Mouse (Mus musculus) lung, adult 18-20 months (tissue): Measurements from ENCODE around the gene Zbtb17.

Experiments used
- DNase-seq, 2 experiments: peaks; one replicate each; pipeline ENCODE4 v3.0.0; 2022; ENCODE audit warnings: mixed read lengths in 2 of 2

Zbtb17 gene

GRCm38 (mm10) chr4:141505810-141506209, 61.4 kb downstream of the Zbtb17 start:
- DNase-seq: no peak

- peak; percentile 94 to 95 for DNase-seq
These were observed 61.9 kb downstream of the Zbtb17 start for GRCm38 (mm10) chr4:141506352-141506751.

GRCm38 (mm10) chr4:141506893-141507292, 62.4 kb downstream of the Zbtb17 start:
- peak; percentile 56 to 65 for DNase-seq

GRCm38 (mm10) chr4:141510457-141510856, 66.0 kb downstream of the Zbtb17 start:
- peak; percentile 51 to 64 for DNase-seq

GRCm38 (mm10) chr4:141512145-141512544, 67.7 kb downstream of the Zbtb17 start:
- DNase-seq: no peak

GRCm38 (mm10) chr4:141514179-141514641, 69.8 kb downstream of the Zbtb17 start:
- peak; percentile 85 to 91 for DNase-seq
